Mouse (Mus musculus) subcutaneous adipose tissue, adult 2 months (tissue): ENCODE measurements around the gene Fam8a1. TPM values are rescaled to one million over a fixed set of nuclear protein-coding genes. Genes with fewer than 3 reads are reported as not detected.

Experiments
- polyA plus RNA-seq: library from polyadenylated mRNA; depleted of rRNA; stranded (reverse); fragments of >200 nt; gene quantifications from 2 replicates; pipeline ENCODE4 v1.2.3, GENCODE M21; 2012; ENCODE audit warnings: low replicate concordance; rRNA removed

Fam8a1 gene
- polyA plus RNA-seq: 21.9 and 25.6 TPM in 2 replicates

GRCm38 (mm10) chr13:46669048-46669619 is at the start of gene Fam8a1:
Fam8a1 (plus strand) TSS chr13:46669522.

Other genes starting within 250 kb of the Fam8a1 start
- 4.5 and 53.2 TPM in 2 replicates for gene Cap2, start 167.7 kb upstream of the Fam8a1 start, polyA plus RNA-seq
- 45.1 and 97.1 TPM in 2 replicates for gene Nup153, start 58.4 kb downstream of the Fam8a1 start, polyA plus RNA-seq